Mouse (Mus musculus): Measurements from ENCODE around the gene Bysl. TPM values are rescaled to one million over a fixed set of nuclear protein-coding genes. Genes with fewer than 3 reads are reported as not detected.
"Not testable (repeated sequence)": the region's sequence is repeated elsewhere in the genome, so short reads cannot be mapped to it uniquely, and the experiment has no call there.

The Bysl gene
- total RNA-seq, 2 experiments from 2014 or later: 28.6 TPM

- DNase-seq: no peak
- intact Hi-C loops (cut with DNase I): no loop called here
Observed at GRCm38 (mm10) chr17:47622912-47623554, 11.7 kb upstream of the Bysl start.

GRCm38 (mm10) chr17:47618556-47619311 lies 7.4 kb upstream of the Bysl start:
- intact Hi-C loops (cut with DNase I): no loop called here

GRCm38 (mm10) chr17:47617605-47618307 lies 6.5 kb upstream of the Bysl start:
- no peak for DNase-seq
- intact Hi-C loops (cut with DNase I): no loop called here

More at GRCm38 (mm10) chr17:47618556-47619311, 7.4 kb upstream of the Bysl start:
- no peak for DNase-seq

GRCm38 (mm10) chr17:47616652-47617051 lies 5.4 kb upstream of the Bysl start:
- DNase-seq: no peak
- intact Hi-C loops (cut with DNase I): no loop called here

- no peak for DNase-seq
- intact Hi-C loops (cut with DNase I): no loop called here
Observed at GRCm38 (mm10) chr17:47616119-47616518, 4.8 kb upstream of the Bysl start.

GRCm38 (mm10) chr17:47614018-47614417 lies 2.7 kb upstream of the Bysl start:
- intact Hi-C loops (cut with DNase I): loop anchor here (5.0 kb wide), 1 partner anchor 63 kb away; no protein-coding TSS in a partner anchor
- DNase-seq: no peak

- no peak for DNase-seq
- intact Hi-C loops (cut with DNase I): loop anchor here (5.0 kb wide), 1 partner anchor 66 kb away; no protein-coding TSS in a partner anchor
Observed at GRCm38 (mm10) chr17:47611661-47611982, 330 bp upstream of the Bysl start.

- no peak for DNase-seq
- intact Hi-C loops (cut with DNase I): loop anchor here (10.0 kb wide), 1 partner anchor 224 kb away; the partner anchor contains the start of gene Guca1b
Observed at GRCm38 (mm10) chr17:47609182-47609581, 2.1 kb downstream of the Bysl start.

GRCm38 (mm10) chr17:47606220-47606619 lies 5.1 kb downstream of the Bysl start:
- no peak for DNase-seq
- intact Hi-C loops (cut with DNase I): loop anchor here (10.0 kb wide), 1 partner anchor 221 kb away; the partner anchor contains the start of gene Guca1b

GRCm38 (mm10) chr17:47602289-47602688 lies 9.0 kb downstream of the Bysl start:
- intact Hi-C loops (cut with DNase I): loop anchor here (10.0 kb wide), 1 partner anchor 217 kb away; the partner anchor contains the start of gene Guca1b
- DNase-seq: no peak

- no peak for DNase-seq
- intact Hi-C loops (cut with DNase I): loop anchor here (10.0 kb wide), 1 partner anchor 217 kb away; the partner anchor contains the start of gene Guca1b
Observed at GRCm38 (mm10) chr17:47601389-47601755, 9.9 kb downstream of the Bysl start.

- no peak for DNase-seq
- intact Hi-C loops (cut with DNase I): loop anchor here (10.0 kb wide), 1 partner anchor 216 kb away; the partner anchor contains the start of gene Guca1b
Observed at GRCm38 (mm10) chr17:47600601-47601388, 10.5 kb downstream of the Bysl start.

- no peak for DNase-seq
- intact Hi-C loops (cut with DNase I): loop anchor here (10.0 kb wide), 1 partner anchor 215 kb away; the partner anchor contains the start of gene Guca1b
Observed at GRCm38 (mm10) chr17:47599511-47600297, 11.6 kb downstream of the Bysl start.

- DNase-seq; intact Hi-C loops (cut with DNase I): not testable (repeated sequence)
Observed at GRCm38 (mm10) chr17:47598580-47599304, 12.6 kb downstream of the Bysl start.

- intact Hi-C loops (cut with DNase I): no loop called here
- peak; percentile 37 for DNase-seq
Observed at GRCm38 (mm10) chr17:47597838-47598579, 13.3 kb downstream of the Bysl start.

GRCm38 (mm10) chr17:47597261-47597660 lies 14.0 kb downstream of the Bysl start:
- intact Hi-C loops (cut with DNase I): no loop called here
- DNase-seq: no peak

- intact Hi-C loops (cut with DNase I): no loop called here
Observed at GRCm38 (mm10) chr17:47596839-47597164, 14.5 kb downstream of the Bysl start.

GRCm38 (mm10) chr17:47596162-47596838 lies 15.0 kb downstream of the Bysl start:
- intact Hi-C loops (cut with DNase I): no loop called here
- no peak for DNase-seq

More at GRCm38 (mm10) chr17:47596839-47597164, 14.5 kb downstream of the Bysl start:
- DNase-seq: no peak

Measured in left cerebral cortex, postnatal 4 days (tissue).